Mouse (Mus musculus) spleen, adult 12 weeks (tissue): Measurements from ENCODE around the gene Hivep3.

Experiments used
- DNase-seq: peaks from one replicate; pipeline ENCODE4 v3.0.0; 2022; ENCODE audit warnings: low spot score

Gene Hivep3

GRCm38 (mm10) chr4:120158714-120159310 lies 425.2 kb downstream of the Hivep3 start:
- no peak for DNase-seq

GRCm38 (mm10) chr4:120161166-120161949 lies 427.8 kb downstream of the Hivep3 start, which contains the start of gene Edn2:
Gene Edn2 (plus strand): TSS chr4:120161206.
- no peak for DNase-seq

GRCm38 (mm10) chr4:120162586-120162985 lies 429.0 kb downstream of the Hivep3 start:
- DNase-seq: no peak

GRCm38 (mm10) chr4:120163242-120163641 lies 429.7 kb downstream of the Hivep3 start:
- no peak for DNase-seq

GRCm38 (mm10) chr4:120164316-120164715 lies 430.7 kb downstream of the Hivep3 start:
- DNase-seq: no peak

GRCm38 (mm10) chr4:120167778-120168177 lies 434.2 kb downstream of the Hivep3 start:
- DNase-seq: no peak

- no peak for DNase-seq
Measured at GRCm38 (mm10) chr4:120168346-120168745, 434.8 kb downstream of the Hivep3 start.

- no peak for DNase-seq
Measured at GRCm38 (mm10) chr4:120170387-120170936, 436.9 kb downstream of the Hivep3 start.

GRCm38 (mm10) chr4:120172050-120172684 lies 438.6 kb downstream of the Hivep3 start:
- no peak for DNase-seq

GRCm38 (mm10) chr4:120179123-120179522 lies 445.5 kb downstream of the Hivep3 start:
- DNase-seq: no peak

GRCm38 (mm10) chr4:120180535-120180934 lies 447.0 kb downstream of the Hivep3 start:
- no peak for DNase-seq

GRCm38 (mm10) chr4:120184374-120184991 lies 450.9 kb downstream of the Hivep3 start:
- DNase-seq: no peak

- DNase-seq: no peak
Measured at GRCm38 (mm10) chr4:120186441-120186840, 452.9 kb downstream of the Hivep3 start.

GRCm38 (mm10) chr4:120186934-120187333 lies 453.4 kb downstream of the Hivep3 start:
- no peak for DNase-seq
